Mouse (Mus musculus): Measurements from ENCODE around the gene Ptges3l. TPM values are rescaled to one million over a fixed set of nuclear protein-coding genes. Genes with fewer than 3 reads are reported as not detected.

The Ptges3l gene
- polyA plus RNA-seq, 1 experiment from 2014 or later = 3.7 TPM

DNA sequence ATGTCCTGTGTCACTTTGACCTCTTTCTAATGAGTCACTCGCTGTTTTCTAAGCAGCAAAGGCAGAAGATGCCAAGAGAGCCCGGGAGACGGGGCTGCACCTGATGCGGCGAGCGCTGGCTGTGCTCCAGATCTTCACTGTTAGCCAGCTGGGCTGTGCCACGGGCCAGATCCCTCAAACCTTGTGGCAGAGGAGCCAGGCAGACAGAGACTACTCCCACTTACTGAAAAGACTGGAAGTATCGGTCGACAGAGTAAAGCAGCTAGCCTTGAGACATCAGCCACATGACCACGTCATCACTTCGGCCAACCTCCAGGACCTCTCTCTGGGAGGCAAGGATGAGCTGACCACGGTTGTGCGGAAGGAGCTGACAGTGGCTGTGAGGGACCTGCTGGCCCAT, 8.3 kb upstream of the Ptges3l start:
- H3K36me3 ChIP-seq = peaks cover 74% of the 10 kb centered on the region
- WGBS = 93% methylated on average over 13 of the region's 13 CpGs

DNA sequence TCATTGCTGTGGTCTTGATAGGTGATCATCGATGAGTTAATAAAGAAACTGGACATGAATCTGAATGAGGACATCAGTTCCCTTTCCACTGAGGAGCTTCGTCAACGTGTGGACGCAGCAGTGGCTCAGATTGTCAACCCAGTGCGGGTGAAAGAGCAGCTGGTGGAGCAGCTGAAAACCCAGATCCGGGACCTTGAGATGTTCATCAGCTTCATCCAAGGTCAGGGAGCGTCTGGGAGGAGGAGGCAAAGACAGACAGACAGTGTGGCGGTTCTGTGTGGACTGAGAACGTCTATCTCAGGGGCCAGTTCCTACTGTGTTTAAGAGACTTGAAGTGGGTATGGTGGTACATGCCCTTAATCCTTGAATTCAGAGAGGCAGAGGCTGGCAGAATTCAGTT, 6.2 kb upstream of the Ptges3l start:
- Histone ChIP-seq H3K27me3 (ENCODE audit: low read depth, poor library complexity, severe bottlenecking) (no peaks in the 10 kb centered on the region), H3K36me3 (peaks cover 74% of the 10 kb centered on the region), H3K4me1 (peaks cover 10% of the 10 kb centered on the region), H3K9me3 (replicated peaks) (no peaks in the 10 kb centered on the region), H3K27ac (replicated peaks) (no peak overlapping the region), H3K4me3 (no peak overlapping the region)
- no peak for DNase-seq (ENCODE audit: low spot score)
- 92% methylated on average over 9 of the region's 9 CpGs for WGBS

More for the DNA sequence above, 8.3 kb upstream of the Ptges3l start:
- Histone ChIP-seq H3K4me3 (no peak overlapping the region), H3K27me3 (ENCODE audit: low read depth, poor library complexity, severe bottlenecking) (no peaks in the 10 kb centered on the region), H3K27ac (replicated peaks) (no peak overlapping the region), H3K4me1 (peaks cover 4% of the 10 kb centered on the region; the same call in 1 of the 2 replicates), H3K9me3 (replicated peaks) (no peaks in the 10 kb centered on the region)
- DNase-seq (ENCODE audit: low spot score) = no peak

DNA sequence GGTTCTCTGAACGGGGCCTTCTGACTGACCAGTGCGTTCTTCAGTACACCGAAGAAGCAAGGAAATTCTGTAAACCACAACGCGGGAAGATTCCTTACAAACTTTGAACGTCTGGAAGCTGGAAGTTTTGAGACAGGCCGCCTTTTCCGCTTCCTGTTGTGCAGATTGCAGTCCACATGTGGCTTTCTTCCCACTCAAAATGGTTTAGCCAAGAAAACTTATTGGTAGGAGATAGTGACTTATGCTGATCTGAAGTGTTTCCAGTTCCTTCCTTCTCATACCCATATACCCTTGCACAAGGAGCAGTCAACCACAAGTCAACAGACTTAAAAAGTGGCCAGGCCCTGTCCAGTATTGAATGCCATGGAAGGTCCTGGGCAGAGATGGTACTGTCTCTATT, 1.0 kb upstream of the Ptges3l start:
- Histone ChIP-seq H3K36me3 (peaks cover 27% of the 10 kb centered on the region), H3K27me3 (ENCODE audit: low read depth, poor library complexity, severe bottlenecking) (peaks cover 9% of the 10 kb centered on the region), H3K4me3 (peak overlapping the region; percentile 99), H3K4me1 (peaks cover 32% of the 10 kb centered on the region), H3K27ac (replicated peaks) (no peak overlapping the region), H3K9me3 (replicated peaks) (no peaks in the 10 kb centered on the region)
- WGBS = 71% methylated on average over 8 of the region's 8 CpGs
- DNase-seq (ENCODE audit: low spot score) = no peak

DNA sequence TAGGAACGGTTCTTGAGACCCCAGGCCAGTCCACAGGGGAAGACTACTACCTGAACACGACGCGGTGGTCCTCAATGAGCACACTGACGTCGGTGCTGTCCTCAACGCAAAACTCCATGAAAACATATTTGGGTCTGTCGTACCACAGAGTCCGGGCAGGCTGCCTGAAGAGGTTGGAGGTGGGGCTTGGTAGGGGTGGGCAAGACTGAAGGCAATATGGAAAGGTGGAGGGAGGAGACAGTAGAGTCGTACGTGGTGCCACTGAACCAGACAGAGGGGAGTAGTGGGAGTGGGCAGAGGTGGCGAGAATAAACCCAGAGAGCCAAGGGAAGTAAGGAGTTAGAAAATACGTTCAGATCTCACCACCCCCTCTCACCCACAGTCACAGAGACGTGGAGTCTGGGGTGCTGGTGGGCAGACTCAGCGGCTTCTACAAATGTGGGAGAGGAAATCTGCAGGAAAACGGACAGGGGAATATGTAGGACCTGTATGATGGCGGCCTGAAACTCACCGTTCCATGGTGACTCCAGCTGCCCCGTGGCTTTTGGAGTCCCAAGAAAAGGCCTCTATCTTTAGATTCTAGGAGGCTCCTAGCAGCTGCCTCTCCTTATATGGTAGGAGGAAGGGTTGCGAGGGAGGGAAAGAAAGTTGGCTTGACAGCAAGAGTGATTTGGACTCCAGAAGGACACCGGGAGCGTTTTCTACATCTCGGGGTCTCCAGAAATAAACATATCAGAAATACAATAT, 855 bp downstream of the Ptges3l start, which contains the start of gene Gm27029:
Gene Gm27029 (minus strand): TSS at position 692 of the 747 bp plus-strand sequence.
- peak within 1 kb of the TSS; percentile 99 for H3K4me3 ChIP-seq
- H3K27me3 ChIP-seq (ENCODE audit: low read depth, poor library complexity, severe bottlenecking) = peaks cover 9% of the 10 kb centered on the region
- peaks cover 36% of the 10 kb centered on the region for H3K4me1 ChIP-seq
- H3K36me3 ChIP-seq = peaks cover 8% of the 10 kb centered on the region
- 7% methylated on average over 23 of the region's 23 CpGs for WGBS
- peak within 1 kb of the TSS; percentile 87 for H3K27ac ChIP-seq (replicated peaks)
- DNase-seq (ENCODE audit: low spot score) = no peak
- H3K9me3 ChIP-seq (replicated peaks) = no peaks in the 10 kb centered on the region

DNA sequence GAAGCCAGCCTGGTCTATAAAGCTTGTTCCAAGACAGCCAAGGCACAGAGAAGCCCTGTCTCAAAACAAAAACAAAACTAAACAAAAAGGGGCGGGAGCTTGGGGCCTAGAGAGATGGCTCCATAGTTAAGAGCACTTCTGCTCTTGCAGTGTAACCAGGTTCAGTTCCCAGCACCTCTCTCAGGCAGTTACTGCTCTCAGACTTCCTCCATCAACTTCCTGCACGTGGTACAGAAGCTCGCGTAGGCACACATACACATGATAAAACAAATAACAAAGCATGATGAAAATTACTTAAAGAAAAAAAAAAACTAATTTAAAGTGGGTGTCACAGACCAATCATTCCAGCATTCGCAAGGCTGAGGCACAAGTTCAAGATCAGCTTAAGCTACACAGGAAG, 5.0 kb downstream of the Ptges3l start:
- Histone ChIP-seq H3K4me1 (peaks cover 31% of the 10 kb centered on the region), H3K4me3 (no peak overlapping the region), H3K9me3 (replicated peaks) (no peaks in the 10 kb centered on the region), H3K27ac (replicated peaks) (no peak overlapping the region), H3K27me3 (ENCODE audit: low read depth, poor library complexity, severe bottlenecking) (peaks cover 9% of the 10 kb centered on the region), H3K36me3 (no peaks in the 10 kb centered on the region)
- DNase-seq (ENCODE audit: low spot score) = no peak
- 92% methylated on average over 5 of the region's 5 CpGs for WGBS

DNA sequence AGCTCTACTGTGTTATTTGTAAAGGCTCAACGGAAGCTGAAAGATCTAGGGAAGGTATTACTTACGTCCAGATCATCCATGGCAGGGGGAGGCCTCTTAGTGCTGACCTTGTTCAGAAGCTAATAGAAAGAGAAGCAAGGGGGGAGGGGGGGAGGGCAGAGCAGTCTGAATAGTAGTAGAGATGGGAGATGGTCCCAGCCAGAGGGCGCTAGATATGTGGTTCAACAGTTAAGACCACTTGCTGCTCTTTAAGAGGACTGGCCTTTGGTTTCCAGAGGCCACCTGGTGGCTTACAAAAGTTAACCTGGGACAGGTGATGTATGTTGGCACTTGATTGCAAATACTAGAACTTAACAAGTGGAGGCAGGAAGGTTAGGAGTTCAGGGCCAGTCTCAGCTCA, 5.5 kb downstream of the Ptges3l start:
- 0 out of 2 replicates have a peak, but pooled peaks cover 2% of the 10 kb centered on the region for H3K36me3 ChIP-seq
- peaks cover 9% of the 10 kb centered on the region for H3K27me3 ChIP-seq (ENCODE audit: low read depth, poor library complexity, severe bottlenecking)
- peaks cover 29% of the 10 kb centered on the region for H3K4me1 ChIP-seq
- no peak for DNase-seq (ENCODE audit: low spot score)
- no peak overlapping the region for H3K27ac ChIP-seq (replicated peaks)
- no peaks in the 10 kb centered on the region for H3K9me3 ChIP-seq (replicated peaks)
- 24% methylated on average over 3 of the region's 3 CpGs for WGBS
- no peak overlapping the region for H3K4me3 ChIP-seq

DNA sequence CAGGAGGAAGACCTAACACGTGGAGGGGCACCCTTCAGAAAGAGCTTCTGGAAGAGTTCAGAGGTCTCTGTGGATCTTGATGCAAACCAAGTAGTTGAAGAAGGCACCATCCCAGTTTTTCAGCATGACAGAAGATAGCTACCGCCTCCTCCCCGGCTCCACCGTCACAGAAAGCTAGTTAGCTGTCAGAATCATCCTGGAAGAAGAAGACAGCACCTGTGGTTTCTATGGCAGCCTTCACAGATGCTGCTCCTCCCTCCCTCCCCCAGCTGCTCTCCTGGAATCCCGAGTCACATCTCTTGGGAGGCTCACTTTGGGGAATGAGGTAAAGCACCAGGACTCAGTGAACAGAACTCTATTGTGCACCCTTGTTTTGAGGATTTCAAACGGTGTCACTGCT, 6.1 kb downstream of the Ptges3l start:
- Histone ChIP-seq H3K27me3 (ENCODE audit: low read depth, poor library complexity, severe bottlenecking) (peaks cover 8% of the 10 kb centered on the region), H3K36me3 (peaks cover 7% of the 10 kb centered on the region), H3K9me3 (replicated peaks) (no peaks in the 10 kb centered on the region), H3K27ac (replicated peaks) (no peak overlapping the region), H3K4me3 (no peak overlapping the region), H3K4me1 (peaks cover 23% of the 10 kb centered on the region)
- DNase-seq (ENCODE audit: low spot score) = no peak
- 58% methylated on average over 6 of the region's 6 CpGs for WGBS

DNA sequence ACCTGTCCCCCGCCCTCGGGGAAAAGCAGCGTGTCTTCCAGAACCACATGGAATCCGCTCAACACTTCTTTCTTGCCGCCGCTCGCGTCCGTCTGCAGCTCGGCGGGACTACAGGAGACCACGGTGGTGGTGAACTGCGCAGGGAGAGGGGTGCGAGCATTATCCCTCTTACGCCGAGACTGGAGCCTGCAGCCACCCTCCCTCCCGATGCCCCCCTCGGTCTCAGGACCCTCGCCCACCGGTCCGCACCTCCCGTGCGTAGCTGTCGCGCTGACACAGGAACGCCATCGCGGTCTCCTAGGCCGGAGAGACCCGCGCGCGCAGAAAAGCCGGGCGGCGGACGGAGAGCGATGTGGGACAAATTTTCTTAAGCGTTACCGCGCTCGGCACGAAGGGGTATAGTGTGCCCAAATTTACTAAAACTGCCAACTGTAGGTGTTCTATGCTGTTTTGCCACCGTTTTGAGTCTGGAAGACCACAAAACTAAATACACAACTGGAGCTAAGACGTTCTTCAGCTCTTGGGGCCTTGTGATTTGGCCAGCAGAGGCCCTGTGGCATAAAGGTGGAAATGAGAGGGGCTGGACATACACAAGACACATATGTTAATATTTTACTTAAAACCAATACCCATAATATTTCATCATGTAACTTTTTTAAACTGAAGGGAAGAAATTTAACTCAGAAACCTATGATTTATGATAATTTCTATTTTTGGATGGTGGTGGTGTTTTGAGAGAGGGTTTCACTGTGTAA, 7.9 kb downstream of the Ptges3l start, which contains the start of gene Aarsd1:
Gene Aarsd1 (minus strand): TSS at position 515 of the 755 bp plus-strand sequence.
- under 1% methylated on average over 45 of the region's 45 CpGs for WGBS
- Histone ChIP-seq H3K27ac (replicated peaks) (peak within 1 kb of the TSS; percentile 95), H3K4me3 (peak within 1 kb of the TSS; percentile 88), H3K4me1 (peaks cover 20% of the 10 kb centered on the region), H3K9me3 (replicated peaks) (no peaks in the 10 kb centered on the region), H3K36me3 (peaks cover 24% of the 10 kb centered on the region), H3K27me3 (ENCODE audit: low read depth, poor library complexity, severe bottlenecking) (no peaks in the 10 kb centered on the region)
- DNase-seq (ENCODE audit: low spot score) = peak; percentile 90

DNA sequence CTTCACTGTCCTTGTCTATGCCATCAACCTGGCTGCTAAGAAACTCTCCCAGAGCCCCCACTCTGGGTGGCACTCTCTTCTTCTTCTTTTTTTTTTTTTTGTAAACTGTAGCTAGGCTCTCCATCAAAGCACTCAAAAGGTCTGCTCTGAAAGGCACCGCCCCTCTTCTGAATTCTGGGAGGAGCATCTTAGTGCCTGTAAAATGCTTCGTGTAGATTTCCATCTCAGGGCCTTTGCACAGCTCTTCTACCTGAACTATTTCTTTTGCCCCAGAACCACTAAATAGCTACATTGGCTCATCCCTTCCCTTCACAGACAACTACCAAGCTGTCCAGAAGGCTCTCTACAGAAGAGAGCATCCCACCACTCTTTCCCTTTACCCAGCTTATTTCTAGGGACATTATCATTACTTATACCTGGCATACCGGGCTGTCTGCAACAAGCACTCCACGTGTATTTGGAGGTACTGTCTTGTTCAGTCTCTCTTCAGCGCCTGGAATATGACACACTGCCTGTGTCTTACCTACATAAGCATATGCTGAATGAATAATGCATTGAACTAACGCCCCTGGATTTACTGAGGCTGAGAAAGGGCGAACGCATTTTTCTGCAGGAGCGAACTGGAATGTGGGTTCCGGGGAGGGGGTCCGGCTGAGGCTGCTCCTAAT, 8.6 kb downstream of the Ptges3l start:
- Histone ChIP-seq H3K4me3 (peak overlapping the region; percentile 88), H3K4me1 (peaks cover 20% of the 10 kb centered on the region), H3K27me3 (ENCODE audit: low read depth, poor library complexity, severe bottlenecking) (no peaks in the 10 kb centered on the region), H3K9me3 (replicated peaks) (no peaks in the 10 kb centered on the region), H3K27ac (replicated peaks) (peak overlapping the region; percentile 95), H3K36me3 (peaks cover 31% of the 10 kb centered on the region)
- DNase-seq (ENCODE audit: low spot score) = no peak
- WGBS = 2% methylated on average over 11 of the region's 11 CpGs

DNA sequence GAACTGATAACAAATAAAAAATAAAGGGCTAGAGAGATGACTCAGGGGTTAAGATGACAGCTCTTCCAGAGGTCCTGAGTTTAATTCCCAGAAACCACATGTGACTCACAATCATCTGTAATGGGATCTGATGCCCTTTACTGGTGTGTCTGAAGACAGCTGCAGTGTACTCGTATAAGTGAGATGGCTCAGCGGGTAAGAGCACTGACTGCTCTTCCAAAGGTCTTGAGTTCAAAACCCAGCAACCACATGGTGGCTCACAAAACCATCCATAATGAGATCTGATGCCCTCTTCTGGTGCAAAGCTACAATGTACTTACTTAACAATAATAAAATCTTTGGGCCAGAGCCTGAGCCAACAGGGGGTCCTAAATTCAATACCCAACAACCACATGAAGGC, 9.8 kb downstream of the Ptges3l start:
- H3K4me3 ChIP-seq = no peak overlapping the region
- no peak overlapping the region for H3K27ac ChIP-seq (replicated peaks)
- no peaks in the 10 kb centered on the region for H3K9me3 ChIP-seq (replicated peaks)
- H3K27me3 ChIP-seq (ENCODE audit: low read depth, poor library complexity, severe bottlenecking) = no peaks in the 10 kb centered on the region
- H3K36me3 ChIP-seq = peaks cover 43% of the 10 kb centered on the region
- 86% methylated on average over 2 of the region's 2 CpGs for WGBS
- peaks cover 20% of the 10 kb centered on the region for H3K4me1 ChIP-seq
- DNase-seq (ENCODE audit: low spot score) = no peak

DNA sequence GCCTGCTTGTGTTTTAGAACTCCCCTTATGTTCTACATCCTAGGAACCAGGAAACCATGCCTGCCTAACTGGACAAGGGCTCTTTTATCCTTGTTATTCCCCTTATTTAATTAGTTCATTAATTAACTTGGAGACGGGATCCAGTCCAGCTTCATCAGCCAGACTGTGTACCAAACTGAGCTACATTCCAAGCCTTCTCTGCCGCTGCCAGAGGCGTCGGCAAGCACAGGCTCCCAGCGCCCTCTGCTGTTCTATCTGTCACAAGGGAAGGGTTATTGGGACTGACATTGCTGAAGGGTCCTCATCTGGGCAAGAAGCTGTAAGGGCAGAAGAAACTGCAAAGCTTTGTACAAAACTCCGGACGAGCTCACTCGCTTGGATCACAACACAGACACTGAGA, 30.0 kb downstream of the Ptges3l start:
- Histone ChIP-seq H3K9me3 (replicated peaks) (no peaks in the 10 kb centered on the region), H3K4me3 (no peak overlapping the region), H3K36me3 (no peaks in the 10 kb centered on the region), H3K4me1 (no peaks in the 10 kb centered on the region), H3K27ac (replicated peaks) (no peak overlapping the region; the same call in 1 of the 2 replicates), H3K27me3 (ENCODE audit: low read depth, poor library complexity, severe bottlenecking) (no peaks in the 10 kb centered on the region; the same call in 1 of the 2 replicates)
- peak; percentile 76 for DNase-seq (ENCODE audit: low spot score)
- 10% methylated on average over 8 of the region's 8 CpGs for WGBS

DNA sequence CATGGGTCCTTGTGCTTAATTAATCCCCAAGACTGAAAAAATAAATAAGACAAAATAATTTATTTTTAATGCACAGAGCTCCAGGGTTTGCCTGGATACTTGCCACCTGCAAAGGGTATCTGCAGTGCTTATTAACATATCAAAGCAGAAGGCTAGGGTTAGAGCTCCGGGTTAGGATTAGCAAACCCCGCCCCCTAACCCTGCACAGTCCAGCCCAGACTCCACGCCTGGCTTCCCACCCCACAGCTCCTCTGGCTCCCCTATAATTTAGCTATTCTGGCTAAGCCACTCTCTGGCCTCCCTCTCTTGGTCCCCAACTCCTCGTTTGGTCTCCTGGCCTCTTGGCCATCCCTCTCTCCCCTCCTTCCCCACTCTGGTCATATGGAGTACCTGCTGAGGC, 43.3 kb downstream of the Ptges3l start:
- Histone ChIP-seq H3K27me3 (ENCODE audit: low read depth, poor library complexity, severe bottlenecking) (no peaks in the 10 kb centered on the region), H3K27ac (replicated peaks) (peak overlapping the region; percentile 63), H3K36me3 (no peaks in the 10 kb centered on the region), H3K9me3 (replicated peaks) (no peaks in the 10 kb centered on the region), H3K4me1 (peaks cover 12% of the 10 kb centered on the region), H3K4me3 (peak overlapping the region; percentile 27)
- 10% methylated on average over 4 of the region's 4 CpGs for WGBS
- DNase-seq (ENCODE audit: low spot score) = peak; percentile 50
